Mouse (Mus musculus) MEL-GATA-1-ER (cell line): Measurements from ENCODE around the gene Bpifb4.

Source experiments
- DNase-seq: peaks from one replicate; pipeline ENCODE4 v3.0.0-alpha.2; 2012; ENCODE audit warnings: low read depth; ENCODE audit errors: extremely low read depth

Bpifb4 gene

DNA sequence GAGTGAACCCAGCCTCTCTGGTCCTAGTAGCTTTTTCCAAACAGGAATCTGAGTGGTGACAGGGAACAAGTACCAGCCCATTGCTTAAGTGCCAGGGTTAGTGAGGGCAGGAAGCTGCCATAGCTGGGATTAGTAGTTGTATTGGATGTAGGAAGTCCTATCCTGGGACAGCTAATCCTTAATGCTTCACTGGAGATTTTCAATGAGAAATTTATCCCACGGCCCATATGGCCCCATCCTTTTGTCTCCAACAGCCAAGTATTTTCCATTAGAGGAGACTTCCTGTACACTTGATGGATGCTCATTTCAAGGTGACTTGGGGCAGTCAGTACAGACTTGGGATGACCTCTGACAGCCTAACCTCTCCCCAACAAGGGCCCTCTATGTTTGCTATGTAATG is 66.4 kb downstream of the Bpifb4 start:
- no peak for DNase-seq

DNA sequence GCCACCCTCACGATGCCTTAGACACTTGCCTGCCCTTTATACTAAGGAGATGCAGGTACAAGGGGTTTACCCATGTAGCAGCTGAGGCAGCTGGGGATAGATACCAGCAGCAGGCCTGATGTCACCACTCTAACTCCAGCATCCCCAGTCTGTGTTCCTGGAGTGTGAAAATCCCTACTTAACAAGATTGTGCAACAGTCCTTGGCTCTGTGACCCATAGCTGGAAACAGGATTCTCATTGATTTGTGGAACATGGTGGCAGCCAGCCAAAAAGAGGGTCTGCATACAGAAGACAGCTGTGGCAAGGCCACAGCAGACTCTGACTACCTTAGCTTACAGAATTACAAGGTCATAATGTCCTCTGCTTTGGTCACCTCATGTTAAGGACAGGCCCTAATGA is 67.1 kb downstream of the Bpifb4 start:
- no peak for DNase-seq

DNA sequence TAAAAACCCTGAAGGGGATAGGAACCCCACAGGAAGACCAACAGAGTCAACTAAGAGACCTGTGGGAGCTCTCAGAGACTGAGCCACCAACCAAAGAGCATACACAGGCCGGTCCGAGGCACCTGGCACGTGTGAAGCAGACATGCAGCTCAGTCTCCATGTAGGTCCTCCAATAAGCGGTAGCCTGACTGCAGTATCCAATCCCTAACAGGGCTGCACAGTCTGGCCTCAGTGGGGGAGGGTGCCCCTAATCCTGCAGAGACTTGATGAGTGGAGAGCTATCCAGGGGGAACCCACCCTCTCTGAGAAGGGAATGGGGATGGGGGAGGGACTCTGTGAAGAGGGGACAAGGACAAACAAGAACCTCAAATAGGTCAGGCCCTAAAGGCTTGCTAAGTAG is 67.7 kb downstream of the Bpifb4 start:
- DNase-seq, result no peak

DNA sequence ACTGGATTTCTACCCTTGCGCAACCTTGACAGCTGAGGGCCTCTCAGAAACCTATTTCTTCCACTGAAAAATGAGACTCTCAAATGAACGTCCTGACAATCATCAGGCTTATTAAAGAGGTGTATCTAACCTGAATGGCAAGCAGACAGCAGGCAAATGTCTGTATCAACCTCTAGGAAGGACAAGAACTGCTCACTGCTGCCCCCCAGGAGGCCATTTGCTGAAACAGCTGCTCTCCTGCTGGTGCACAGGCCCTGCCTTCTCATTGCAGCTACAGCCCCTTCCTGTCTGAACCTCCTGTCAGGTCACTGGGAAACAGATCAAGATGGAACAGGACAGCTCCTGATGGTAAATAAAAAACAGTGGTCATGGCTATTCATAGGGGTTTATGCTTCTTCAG is 68.3 kb downstream of the Bpifb4 start:
- DNase-seq, result no peak

DNA sequence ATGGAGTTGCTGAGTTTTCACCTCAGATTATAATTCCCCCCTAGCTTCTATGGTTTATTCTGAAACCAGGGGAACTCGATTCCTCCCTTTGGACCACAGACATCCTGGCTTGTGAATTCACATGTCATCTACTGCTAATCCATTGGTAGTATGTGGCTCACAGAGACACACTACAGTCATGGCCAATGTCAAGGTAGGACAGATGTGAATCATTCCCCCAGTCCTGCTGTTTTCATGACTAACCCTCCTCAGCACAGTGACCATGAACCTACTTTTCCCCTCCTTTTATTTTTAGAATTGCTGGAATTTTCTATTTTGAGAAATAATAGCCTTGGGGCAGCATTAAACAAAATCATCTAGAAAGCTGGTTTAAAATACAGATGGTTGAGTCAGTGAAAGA is 69.4 kb downstream of the Bpifb4 start:
- no peak for DNase-seq

DNA sequence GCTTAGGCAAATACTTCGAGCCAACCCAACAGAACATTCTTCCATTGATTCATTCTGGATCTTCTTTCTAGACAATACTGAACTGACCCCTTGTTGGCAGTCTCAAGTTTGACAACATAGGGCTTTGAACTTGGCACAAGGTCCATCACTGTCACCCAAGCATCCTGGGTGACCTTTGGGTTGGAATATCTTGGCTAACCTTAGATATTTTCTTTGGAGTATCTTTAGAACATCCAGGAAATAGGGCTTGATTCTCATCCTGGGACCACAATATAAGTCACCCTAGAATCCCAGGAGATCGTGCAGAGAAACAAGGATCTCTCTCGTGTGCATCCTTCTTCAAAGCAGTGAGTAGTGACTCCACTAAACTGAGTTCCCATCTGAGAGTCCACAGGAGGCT is 70.0 kb downstream of the Bpifb4 start, which contains the start of gene Bpifa2:
Gene Bpifa2 (plus strand): TSS at position 301 of the 400 bp plus-strand sequence.
- no peak for DNase-seq
